Mouse (Mus musculus): ENCODE data around the gene Kel. TPM values are rescaled to one million over a fixed set of nuclear protein-coding genes. Genes with fewer than 3 reads are reported as not detected.

Gene Kel
- polyA plus RNA-seq (2012; rRNA removed; ENCODE audit: low replicate concordance) = not detected in 2 replicates

GRCm38 (mm10) chr6:41704123-41704522, at the start of gene Kel:
Kel (minus strand) TSS chr6:41704339.

GRCm38 (mm10) chr6:41684131-41684530, 20.0 kb downstream of the Kel start, which contains the start of gene Llcfc1:
Llcfc1 (plus strand) TSS chr6:41684431.

GRCm38 (mm10) chr6:41680669-41681068, 23.5 kb downstream of the Kel start, which contains the start of gene Trpv5:
Trpv5 (minus strand) TSS chr6:41680769.

Other genes starting within 250 kb of the Kel start
- not detected in 2 replicates for gene Prss1, start 245.4 kb downstream of the Kel start, polyA plus RNA-seq (2012; rRNA removed; ENCODE audit: low replicate concordance)
- gene Prss2, start 182.6 kb downstream of the Kel start, polyA plus RNA-seq (2012; rRNA removed; ENCODE audit: low replicate concordance) = 0.47 and 1.3 TPM in 2 replicates
- 17.4 and 19.3 TPM in 2 replicates for gene Ephb6, start 98.9 kb downstream of the Kel start, polyA plus RNA-seq (2012; rRNA removed; ENCODE audit: low replicate concordance)
- gene Trpv6, start 67.9 kb downstream of the Kel start, polyA plus RNA-seq (2012; rRNA removed; ENCODE audit: low replicate concordance) = 0.07 and 6.4 TPM in 2 replicates
- gene Trpv5, start 23.6 kb downstream of the Kel start, polyA plus RNA-seq (2012; rRNA removed; ENCODE audit: low replicate concordance) = not detected in 2 replicates
- gene Llcfc1, start 19.9 kb downstream of the Kel start, polyA plus RNA-seq (2012; rRNA removed; ENCODE audit: low replicate concordance) = not detected in 2 replicates
- not detected in 2 replicates for gene Olfr459, start 70.8 kb upstream of the Kel start, polyA plus RNA-seq (2012; rRNA removed; ENCODE audit: low replicate concordance)
- gene Pip, start 143.2 kb upstream of the Kel start, polyA plus RNA-seq (2012; rRNA removed; ENCODE audit: low replicate concordance) = not detected in 2 replicates
- gene Sval2, start 148.7 kb upstream of the Kel start, polyA plus RNA-seq (2012; rRNA removed; ENCODE audit: low replicate concordance) = not detected in 2 replicates
- not detected in 2 replicates for gene Sval1, start 247.3 kb upstream of the Kel start, polyA plus RNA-seq (2012; rRNA removed; ENCODE audit: low replicate concordance)

Measured in subcutaneous adipose tissue, adult 2 months (tissue).